Mouse (Mus musculus) gastrocnemius, postnatal 36 days (tissue): ENCODE measurements at regions not wholly inside any gene's neighbourhood (a gene's known extent, or its start where the extent isn't known, plus 50 kb on each side); places are given as distances from the start of the nearest gene placed in this dataset.
A peak's percentile ranks its signal among the peaks of the same experiment; 100 is the strongest.

Source experiments
- DNase-seq, 2 experiments: peaks; one replicate each; pipeline ENCODE4 v3.0.0; 2022
- intact Hi-C: fragments of 180-260 bp; cut with DNase I; formaldehyde crosslinking; loops from one replicate; pipeline ENCODE4 v1.15.1; 2025

GRCm38 (mm10) chr7:36352761-36353160 lies 345.2 kb upstream of the Tshz3 start:
- intact Hi-C loops = no loop called here
- DNase-seq = no peak

DNA sequence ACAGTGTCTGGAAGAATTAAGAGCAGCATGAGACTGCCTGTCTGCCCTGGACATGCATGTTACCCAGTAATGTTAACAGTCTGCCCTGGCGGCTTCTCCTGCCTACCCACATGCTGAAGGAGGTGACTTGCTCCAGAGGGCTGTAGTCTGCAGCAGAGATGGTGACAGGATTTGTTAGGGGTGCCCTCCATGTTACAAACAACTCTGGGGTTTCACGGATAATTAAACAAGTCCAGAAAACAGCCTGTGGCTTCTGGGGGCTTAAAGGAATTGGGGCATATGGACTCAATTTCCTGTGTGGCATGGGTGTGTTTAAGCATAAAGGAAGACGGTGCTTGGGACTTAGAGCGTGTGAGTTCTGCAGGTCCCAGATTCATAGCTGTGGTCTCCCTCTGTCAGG lies 347.3 kb upstream of the Tshz3 start:
- intact Hi-C loops = no loop called here
- DNase-seq = no peak

DNA sequence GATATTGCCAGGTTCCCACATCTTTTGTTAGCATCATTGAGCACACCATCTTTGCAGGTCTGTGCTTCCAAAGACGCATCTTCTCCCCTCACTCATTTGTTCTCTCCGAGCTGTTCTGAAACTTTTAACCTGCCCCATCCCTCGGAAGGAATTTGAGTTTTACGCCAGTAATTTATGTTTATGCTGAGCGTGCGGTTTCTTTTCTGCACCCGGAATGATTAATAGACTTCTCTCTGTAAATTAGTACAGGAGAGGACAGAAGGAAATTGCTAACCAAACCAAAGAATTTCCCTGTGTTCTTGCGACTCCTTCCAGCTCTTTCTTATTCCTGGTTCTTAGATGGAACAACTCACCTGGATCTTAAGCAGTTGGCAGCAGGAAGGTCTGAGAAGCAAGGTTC lies 349.7 kb upstream of the Tshz3 start:
- no peak for DNase-seq
- intact Hi-C loops = no loop called here

GRCm38 (mm10) chr7:36334857-36335256 lies 363.1 kb upstream of the Tshz3 start:
- intact Hi-C loops = no loop called here
- DNase-seq = no peak

DNA sequence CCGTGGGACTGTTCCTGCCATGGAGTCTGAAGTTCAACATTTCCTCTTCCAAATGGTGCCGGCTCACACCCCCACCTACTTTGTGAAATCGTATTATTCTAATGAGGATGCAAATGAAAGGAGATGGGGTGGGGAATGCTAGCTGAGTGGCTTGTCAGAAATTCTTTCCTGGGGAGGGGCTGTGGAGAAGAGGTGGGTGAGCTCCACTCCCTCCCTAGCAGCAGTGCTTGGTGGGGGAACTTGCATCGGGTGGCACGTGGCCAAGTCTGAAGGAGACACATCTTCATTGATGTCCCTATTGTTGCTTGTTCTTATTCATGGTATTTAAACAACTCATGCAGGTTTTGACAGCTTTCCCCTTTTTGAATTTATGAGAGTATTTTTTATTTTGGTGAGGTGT lies 363.8 kb upstream of the Tshz3 start:
- no peak for DNase-seq
- intact Hi-C loops = no loop called here

GRCm38 (mm10) chr7:36332633-36333032 lies 365.3 kb upstream of the Tshz3 start:
- no peak for DNase-seq
- intact Hi-C loops = no loop called here

GRCm38 (mm10) chr7:36328141-36328540 lies 369.8 kb upstream of the Tshz3 start:
- no peak for DNase-seq
- intact Hi-C loops = no loop called here

DNA sequence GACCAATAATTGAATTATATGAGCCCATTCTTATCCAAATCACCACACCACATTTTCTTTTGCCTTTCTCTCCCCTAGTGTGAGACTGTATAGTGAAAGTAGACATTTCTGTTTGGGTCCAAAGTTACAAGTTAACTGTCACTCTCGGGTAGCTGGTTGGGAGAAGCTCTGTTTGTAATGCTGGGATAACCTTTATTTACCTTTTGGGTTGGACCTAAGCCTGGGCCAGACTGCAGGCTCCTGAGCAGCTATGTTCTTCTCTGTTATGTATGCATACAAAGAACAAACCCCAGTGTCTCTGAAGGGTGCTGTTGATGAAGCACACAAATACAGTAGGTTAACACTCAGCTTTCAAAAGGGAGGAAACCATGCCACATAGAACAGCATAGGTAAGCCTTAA lies 373.9 kb upstream of the Tshz3 start:
- no peak for DNase-seq
- intact Hi-C loops = no loop called here

- no peak for DNase-seq
- intact Hi-C loops = no loop called here
Observed at GRCm38 (mm10) chr7:36322181-36322580, 375.7 kb upstream of the Tshz3 start.

DNA sequence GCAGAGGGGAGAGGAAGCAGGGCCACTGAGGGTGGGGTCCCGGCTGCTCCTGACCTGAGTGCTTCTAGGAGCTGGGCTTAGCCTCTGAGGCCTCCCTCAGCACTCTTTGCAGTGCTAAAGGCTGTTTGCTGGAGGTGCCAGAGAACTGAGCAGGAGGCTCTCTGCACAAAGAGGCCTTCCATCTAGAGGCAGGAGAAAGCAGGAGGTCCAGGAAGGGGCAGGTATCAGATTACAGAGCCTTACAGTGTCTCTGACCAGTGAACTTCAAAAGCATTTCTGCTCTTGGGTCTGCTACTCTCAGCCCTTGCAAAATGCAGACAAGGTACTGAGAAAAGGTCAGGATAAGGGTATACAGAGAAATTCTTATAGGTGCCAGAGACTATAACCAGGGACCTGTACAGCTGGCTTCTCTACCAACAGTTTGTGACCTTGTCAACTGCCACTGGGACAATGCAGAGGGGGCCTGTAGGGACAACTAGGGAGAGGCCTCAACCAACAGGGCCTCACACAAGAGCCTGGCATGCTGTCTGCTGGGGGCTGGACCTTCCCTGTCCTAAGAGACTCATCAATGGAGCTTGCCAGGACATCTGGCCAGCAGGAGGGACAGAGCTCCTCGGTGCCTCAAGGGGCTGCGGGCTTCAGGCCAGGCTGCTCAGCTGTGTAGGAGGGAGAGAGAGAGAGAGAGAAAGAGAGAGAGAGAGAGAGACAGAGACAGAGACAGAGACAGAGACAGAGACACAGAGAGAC lies 380.3 kb upstream of the Tshz3 start:
- peak; percentile 71 to 81 for DNase-seq
- intact Hi-C loops = no loop called here

GRCm38 (mm10) chr7:36313751-36314150 lies 384.2 kb upstream of the Tshz3 start:
- intact Hi-C loops = no loop called here
- no peak for DNase-seq

DNA sequence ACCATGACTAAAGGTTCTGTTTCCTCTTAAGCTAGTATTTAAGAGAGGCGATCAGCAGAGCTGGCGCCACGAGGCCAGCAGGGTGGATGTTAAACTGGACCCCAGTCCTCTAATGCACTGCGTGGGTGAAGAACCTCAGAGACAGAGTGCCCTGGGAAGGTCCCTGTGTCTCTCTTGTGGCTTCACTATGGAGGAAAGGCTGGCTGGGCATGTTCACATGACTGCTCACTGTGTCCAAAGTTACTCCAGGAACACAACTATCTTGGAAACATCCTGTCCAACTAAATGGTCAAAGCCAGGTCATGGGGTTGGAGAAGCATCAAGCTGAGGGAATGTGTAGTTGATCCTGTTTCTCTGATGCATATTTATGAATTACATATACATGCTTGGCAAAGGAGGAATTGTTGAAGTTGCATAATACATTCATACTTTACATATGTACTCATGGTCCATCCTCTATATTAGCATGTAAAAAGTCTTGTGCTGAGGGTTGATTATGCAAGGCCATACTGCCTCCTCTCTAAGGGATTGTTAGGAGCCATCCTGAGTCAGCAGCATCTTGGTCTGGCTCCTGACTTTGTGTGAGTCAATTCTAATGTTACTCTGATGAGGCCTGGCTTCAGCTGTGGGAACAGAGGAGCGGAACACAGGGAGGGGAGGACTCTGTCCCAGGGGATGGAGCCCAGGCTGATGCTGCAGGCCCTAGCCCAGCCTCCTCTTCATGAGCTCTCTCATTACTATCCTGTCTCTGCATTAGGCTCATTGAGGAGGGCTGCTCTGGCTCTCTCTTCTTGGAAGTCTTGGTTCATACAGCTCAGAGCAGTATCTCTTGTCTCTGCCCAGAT lies 387.9 kb upstream of the Tshz3 start:
- intact Hi-C loops = no loop called here
- peak in 1 of 2 experiments; percentile 63 for DNase-seq

- DNase-seq = no peak
- intact Hi-C loops = no loop called here
Observed at GRCm38 (mm10) chr7:36308726-36309125, 389.2 kb upstream of the Tshz3 start.

GRCm38 (mm10) chr7:36308106-36308620 lies 389.8 kb upstream of the Tshz3 start:
- intact Hi-C loops = no loop called here
- no peak for DNase-seq

DNA sequence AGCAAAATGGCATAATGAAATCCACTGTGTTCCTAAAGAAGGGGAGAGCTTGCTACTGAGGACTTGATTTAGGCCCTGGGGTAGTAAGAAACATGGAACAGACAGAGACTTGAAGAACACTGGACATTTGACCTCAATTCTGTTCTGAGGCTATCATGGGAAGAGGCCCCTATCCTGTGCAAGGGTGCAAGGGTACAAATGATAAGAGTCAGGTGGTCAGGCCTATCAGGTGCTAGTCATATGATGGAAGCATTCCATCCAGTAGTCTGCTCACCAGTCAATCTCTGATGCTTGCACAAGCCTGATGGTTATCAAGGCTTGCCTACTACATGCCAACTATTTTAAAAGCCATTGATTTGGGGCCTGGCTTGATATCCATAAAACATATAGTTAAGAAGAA lies 420.6 kb upstream of the Tshz3 start:
- DNase-seq = no peak
- intact Hi-C loops = no loop called here

GRCm38 (mm10) chr7:36268966-36269365 lies 429.0 kb upstream of the Tshz3 start:
- intact Hi-C loops = no loop called here
- DNase-seq = no peak

GRCm38 (mm10) chr7:36265163-36265823 lies 432.6 kb upstream of the Tshz3 start:
- DNase-seq = no peak
- intact Hi-C loops = no loop called here

DNA sequence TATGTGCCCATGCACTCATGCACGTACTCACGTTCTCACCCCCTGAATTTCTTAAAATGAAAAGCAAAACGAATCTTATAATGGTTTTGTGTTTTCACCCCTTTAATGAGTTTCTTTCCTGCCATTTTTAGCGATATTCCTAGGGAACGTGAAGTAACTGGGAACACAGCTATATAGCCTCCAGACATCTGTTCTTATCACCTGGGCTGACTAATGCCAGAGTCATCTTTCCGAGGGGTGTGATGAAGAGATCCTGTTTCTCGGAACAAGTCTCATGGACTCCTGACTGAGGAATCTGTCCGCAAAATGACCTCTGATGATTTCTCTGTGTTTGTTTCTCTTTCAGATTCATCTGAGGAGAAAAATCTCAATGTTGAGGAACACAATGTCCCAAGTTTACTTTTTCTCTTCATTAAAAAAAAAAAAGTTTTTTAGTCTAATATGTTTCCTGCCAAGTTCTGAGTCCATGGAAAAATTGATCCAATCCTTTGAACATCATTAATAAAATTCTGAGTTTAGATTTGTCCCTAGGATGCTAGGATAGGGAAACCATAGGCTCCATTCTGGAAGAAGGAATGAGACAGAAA lies 435.7 kb upstream of the Tshz3 start:
- DNase-seq = no peak
- intact Hi-C loops = no loop called here

DNA sequence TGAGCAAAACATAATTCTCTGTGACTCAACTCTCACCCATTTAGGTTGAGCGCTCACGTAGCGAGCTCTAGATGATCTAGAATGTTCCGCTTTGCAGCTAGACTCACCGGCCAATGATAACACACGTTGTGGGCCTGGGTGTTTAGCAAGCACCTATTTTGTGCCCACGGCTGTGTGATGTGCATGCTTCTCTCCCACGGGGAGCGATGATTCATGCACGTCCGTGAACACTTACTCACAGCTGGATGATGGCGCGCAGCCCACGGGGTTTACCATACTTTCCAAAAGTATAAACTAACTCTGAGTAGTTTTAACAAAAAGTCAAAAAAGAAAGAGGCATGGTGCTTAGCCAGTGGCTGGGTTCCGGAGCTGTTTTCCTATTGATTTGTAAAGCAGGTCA lies 440.8 kb upstream of the Tshz3 start:
- peak in 1 of 2 experiments; percentile 13 for DNase-seq
- intact Hi-C loops = no loop called here

DNA sequence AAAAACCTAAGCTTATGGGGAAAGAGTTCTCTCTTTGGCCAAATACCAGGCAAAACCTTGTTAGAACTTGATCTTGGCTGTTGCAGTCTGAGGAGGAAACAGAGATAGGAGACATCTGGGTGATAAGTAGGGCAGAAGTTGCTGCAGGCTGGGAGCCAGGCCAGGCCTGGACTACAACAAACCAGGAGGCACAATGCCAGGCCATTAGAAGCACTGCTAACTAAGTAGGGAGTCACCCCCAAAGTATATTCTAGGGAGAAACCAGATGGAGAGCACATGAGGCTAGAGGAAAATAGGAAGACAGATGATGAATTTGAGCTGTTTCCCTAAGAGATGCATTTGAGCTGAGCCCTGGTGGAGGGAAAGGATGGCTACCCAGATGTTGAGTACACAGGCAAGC lies 444.6 kb upstream of the Zfp507 start:
- intact Hi-C loops = no loop called here
- DNase-seq = peak in 1 of 2 experiments; percentile 18

GRCm38 (mm10) chr7:36236673-36237072 lies 433.9 kb upstream of the Zfp507 start:
- intact Hi-C loops = no loop called here

More at GRCm38 (mm10) chr7:36236673-36237072, 433.9 kb upstream of the Zfp507 start:
- no peak for DNase-seq
